Mouse (Mus musculus) cerebellum, postnatal 36 days (tissue): Measurements from ENCODE around the gene Lims1.

Source experiments
- DNase-seq, 2 experiments: peaks; one replicate each; pipeline ENCODE4 v3.0.0; 2021 to 2022; ENCODE audit warnings: mixed read lengths in 2 of 2

Lims1 gene

GRCm38 (mm10) chr10:58451575-58451974, 128.3 kb downstream of the Lims1 start:
- DNase-seq, result no peak

- no peak for DNase-seq
Observed at GRCm38 (mm10) chr10:58452185-58452584, 128.9 kb downstream of the Lims1 start.

GRCm38 (mm10) chr10:58459896-58460295, 136.6 kb downstream of the Lims1 start:
- no peak for DNase-seq
